Mouse (Mus musculus) hindbrain, embryonic 13.5 days (tissue): ENCODE results near the gene Snx18. TPM values are rescaled to one million over a fixed set of nuclear protein-coding genes. Genes with fewer than 3 reads are reported as not detected.

ENCODE experiments used
- ATAC-seq: fragments of 200-750 bp; cut with Nextera tagmentation; 2 replicates; pipeline ENCODE4 v1.8.0; 2017; ENCODE audit warnings: moderate TSS enrichment; ENCODE audit not compliant: low FRiP score
- H3K27ac ChIP-seq: fragments of 300-500 bp; sonication (generic); 2 replicates; pipeline ENCODE4 v1.5.1; 2015; ENCODE audit warnings: inconsistent platforms, mild to moderate bottlenecking, moderate library complexity
- H3K27me3 ChIP-seq: fragments of 300-500 bp; sonication (generic); 2 replicates; pipeline ENCODE4 v1.6.1; 2015; ENCODE audit warnings: mild to moderate bottlenecking, inconsistent platforms
- H3K36me3 ChIP-seq: fragments of 300-500 bp; sonication (generic); 2 replicates; pipeline ENCODE4 v1.6.1; 2015; ENCODE audit warnings: mild to moderate bottlenecking, inconsistent platforms
- H3K4me1 ChIP-seq: fragments of 300-500 bp; sonication (generic); replicated peaks from 2 replicates; pipeline ENCODE4 v1.6.1; 2015; ENCODE audit warnings: inconsistent platforms
- H3K4me2 ChIP-seq: fragments of 300-500 bp; sonication (generic); 2 replicates; pipeline ENCODE4 v1.6.1; 2015; ENCODE audit warnings: inconsistent platforms, mild to moderate bottlenecking, moderate library complexity
- H3K4me3 ChIP-seq: fragments of 300-500 bp; sonication (generic); 2 replicates; pipeline ENCODE4 v1.5.1; 2015; ENCODE audit warnings: mild to moderate bottlenecking, inconsistent platforms
- H3K9ac ChIP-seq: fragments of 300-500 bp; sonication (generic); 2 replicates; pipeline ENCODE4 v1.6.1; 2015; ENCODE audit warnings: mild to moderate bottlenecking, inconsistent platforms
- H3K9me3 ChIP-seq: fragments of 300-500 bp; sonication (generic); 2 replicates; pipeline ENCODE4 v1.6.1; 2016; ENCODE audit warnings: inconsistent platforms
- WGBS: fragments of 180-500 bp; shearing (Covaris S2); methylation state at CpG from one replicate; pipeline ENCODE4 v1.1.7; 2015; 5-methylcytosine and 5-hydroxymethylcytosine counted together
- polyA plus RNA-seq: library from polyadenylated mRNA; unstranded; fragments of >200 nt; fragmentation: Nextera tagmentation; extraction: Ambion mirVana; gene quantifications from 2 replicates; pipeline ENCODE4 v1.2.1, GENCODE M21; 2015

Gene Snx18
- polyA plus RNA-seq, 1 experiment from 2014 or later: 10.8 TPM

- H3K27ac ChIP-seq: no peak overlapping the region
- ATAC-seq: no peak
- H3K4me3 ChIP-seq: no peak overlapping the region
- H3K36me3 ChIP-seq: no peaks in the 10 kb centered on the region; the same call in 1 of the 2 replicates
- no peak overlapping the region for H3K4me2 ChIP-seq
- no peaks in the 10 kb centered on the region for H3K27me3 ChIP-seq
- H3K9ac ChIP-seq: no peak overlapping the region
- WGBS: 87% methylated on average over 17 of the region's 17 CpGs
- no peaks in the 10 kb centered on the region for H3K9me3 ChIP-seq
- H3K4me1 ChIP-seq: peaks cover 42% of the 10 kb centered on the region
Observed at GRCm38 (mm10) chr13:113602882-113603342, 15.5 kb downstream of the Snx18 start.

- no peak overlapping the region for H3K27ac ChIP-seq
- no peaks in the 10 kb centered on the region; the same call in 1 of the 2 replicates for H3K36me3 ChIP-seq
- H3K9me3 ChIP-seq: no peaks in the 10 kb centered on the region
- no peak for ATAC-seq
- no peak overlapping the region for H3K9ac ChIP-seq
- 96% methylated on average over 12 of the region's 12 CpGs for WGBS
- H3K4me2 ChIP-seq: no peak overlapping the region
- H3K27me3 ChIP-seq: no peaks in the 10 kb centered on the region
- H3K4me1 ChIP-seq: peaks cover 43% of the 10 kb centered on the region
- no peak overlapping the region for H3K4me3 ChIP-seq
Observed at GRCm38 (mm10) chr13:113601831-113602604, 16.3 kb downstream of the Snx18 start.

- Histone ChIP-seq H3K27ac (no peak overlapping the region), H3K9ac (no peak overlapping the region), H3K9me3 (no peaks in the 10 kb centered on the region), H3K4me1 (peaks cover 46% of the 10 kb centered on the region), H3K4me3 (no peak overlapping the region), H3K36me3 (no peaks in the 10 kb centered on the region; the same call in 1 of the 2 replicates), H3K27me3 (no peaks in the 10 kb centered on the region), H3K4me2 (no peak overlapping the region)
- ATAC-seq: no peak
- WGBS: 89% methylated on average over 18 of the region's 18 CpGs
Observed at GRCm38 (mm10) chr13:113600531-113601463, 17.6 kb downstream of the Snx18 start.

- H3K9ac ChIP-seq: no peak overlapping the region
- H3K4me3 ChIP-seq: no peak overlapping the region
- H3K36me3 ChIP-seq: no peaks in the 10 kb centered on the region
- H3K4me2 ChIP-seq: no peak overlapping the region
- WGBS: 90% methylated on average over 22 of the region's 22 CpGs
- no peak overlapping the region for H3K27ac ChIP-seq
- H3K9me3 ChIP-seq: no peaks in the 10 kb centered on the region
- no peak for ATAC-seq
- no peaks in the 10 kb centered on the region for H3K27me3 ChIP-seq
- peaks cover 50% of the 10 kb centered on the region for H3K4me1 ChIP-seq
Observed at GRCm38 (mm10) chr13:113599701-113600530, 18.4 kb downstream of the Snx18 start.

GRCm38 (mm10) chr13:113597616-113598015, 20.7 kb downstream of the Snx18 start:
- H3K9me3 ChIP-seq: no peaks in the 10 kb centered on the region
- H3K4me1 ChIP-seq: peaks cover 36% of the 10 kb centered on the region
- WGBS: 86% methylated on average over 10 of the region's 10 CpGs
- ATAC-seq: no peak
- H3K4me2 ChIP-seq: no peak overlapping the region
- peaks cover 9% of the 10 kb centered on the region for H3K36me3 ChIP-seq
- no peak overlapping the region for H3K9ac ChIP-seq
- no peaks in the 10 kb centered on the region for H3K27me3 ChIP-seq
- H3K4me3 ChIP-seq: no peak overlapping the region
- H3K27ac ChIP-seq: no peak overlapping the region

GRCm38 (mm10) chr13:113596821-113597541, 21.4 kb downstream of the Snx18 start:
- H3K36me3 ChIP-seq: peaks cover 9% of the 10 kb centered on the region
- no peaks in the 10 kb centered on the region for H3K27me3 ChIP-seq
- no peak overlapping the region for H3K4me3 ChIP-seq
- H3K4me2 ChIP-seq: no peak overlapping the region
- H3K27ac ChIP-seq: no peak overlapping the region
- H3K9me3 ChIP-seq: no peaks in the 10 kb centered on the region
- ATAC-seq: no peak
- no peak overlapping the region for H3K9ac ChIP-seq
- H3K4me1 ChIP-seq: peaks cover 36% of the 10 kb centered on the region
- WGBS: 78% methylated on average over 13 of the region's 13 CpGs

GRCm38 (mm10) chr13:113595987-113596386, 22.4 kb downstream of the Snx18 start:
- H3K4me3 ChIP-seq: no peak overlapping the region
- ATAC-seq: no peak
- no peaks in the 10 kb centered on the region for H3K9me3 ChIP-seq
- WGBS: 55% methylated on average over 8 of the region's 8 CpGs
- H3K9ac ChIP-seq: 0 out of 2 replicates have a peak overlapping the region, but pooled peaks have one; percentile 31
- H3K36me3 ChIP-seq: peaks cover 12% of the 10 kb centered on the region
- no peaks in the 10 kb centered on the region for H3K27me3 ChIP-seq
- H3K27ac ChIP-seq: no peak overlapping the region
- H3K4me2 ChIP-seq: no peak overlapping the region
- peaks cover 40% of the 10 kb centered on the region for H3K4me1 ChIP-seq

GRCm38 (mm10) chr13:113595219-113595618, 23.1 kb downstream of the Snx18 start:
- 56% methylated on average over 8 of the region's 8 CpGs for WGBS
- Histone ChIP-seq H3K9me3 (no peaks in the 10 kb centered on the region), H3K4me2 (no peak overlapping the region), H3K36me3 (peaks cover 20% of the 10 kb centered on the region), H3K27ac (no peak overlapping the region), H3K27me3 (no peaks in the 10 kb centered on the region), H3K9ac (no peak overlapping the region), H3K4me3 (no peak overlapping the region), H3K4me1 (peaks cover 40% of the 10 kb centered on the region)
- peak; percentile 65 for ATAC-seq

- Histone ChIP-seq H3K4me2 (no peak overlapping the region), H3K27me3 (no peaks in the 10 kb centered on the region), H3K4me1 (peaks cover 40% of the 10 kb centered on the region), H3K9ac (no peak overlapping the region), H3K4me3 (no peak overlapping the region), H3K36me3 (peaks cover 22% of the 10 kb centered on the region), H3K9me3 (no peaks in the 10 kb centered on the region), H3K27ac (peak overlapping the region; percentile 40; the same call in 1 of the 2 replicates)
- ATAC-seq: no peak
- whole genome bisulfite sequencing: 81% methylated on average over 12 of the region's 12 CpGs
Observed at GRCm38 (mm10) chr13:113594361-113594760, 24.0 kb downstream of the Snx18 start.

- H3K9ac ChIP-seq: no peak overlapping the region
- peaks cover 40% of the 10 kb centered on the region for H3K4me1 ChIP-seq
- no peaks in the 10 kb centered on the region for H3K27me3 ChIP-seq
- no peak overlapping the region for H3K4me2 ChIP-seq
- no peak overlapping the region for H3K4me3 ChIP-seq
- peaks cover 22% of the 10 kb centered on the region for H3K36me3 ChIP-seq
- no peak for ATAC-seq
- 82% methylated on average over 17 of the region's 17 CpGs for WGBS
- H3K27ac ChIP-seq: no peak overlapping the region
- H3K9me3 ChIP-seq: no peaks in the 10 kb centered on the region
Observed at GRCm38 (mm10) chr13:113593711-113594110, 24.7 kb downstream of the Snx18 start.

- H3K9ac ChIP-seq: no peak overlapping the region
- no peak overlapping the region for H3K4me3 ChIP-seq
- no peaks in the 10 kb centered on the region for H3K9me3 ChIP-seq
- H3K4me1 ChIP-seq: peaks cover 41% of the 10 kb centered on the region
- 68% methylated on average over 13 of the region's 13 CpGs for WGBS
- H3K36me3 ChIP-seq: peaks cover 22% of the 10 kb centered on the region
- no peak overlapping the region for H3K27ac ChIP-seq
- ATAC-seq: no peak
- H3K4me2 ChIP-seq: no peak overlapping the region
- H3K27me3 ChIP-seq: no peaks in the 10 kb centered on the region
Observed at GRCm38 (mm10) chr13:113592703-113593200, 25.6 kb downstream of the Snx18 start.
